Mouse (Mus musculus): ENCODE measurements around the gene Fam69a.

DNA sequence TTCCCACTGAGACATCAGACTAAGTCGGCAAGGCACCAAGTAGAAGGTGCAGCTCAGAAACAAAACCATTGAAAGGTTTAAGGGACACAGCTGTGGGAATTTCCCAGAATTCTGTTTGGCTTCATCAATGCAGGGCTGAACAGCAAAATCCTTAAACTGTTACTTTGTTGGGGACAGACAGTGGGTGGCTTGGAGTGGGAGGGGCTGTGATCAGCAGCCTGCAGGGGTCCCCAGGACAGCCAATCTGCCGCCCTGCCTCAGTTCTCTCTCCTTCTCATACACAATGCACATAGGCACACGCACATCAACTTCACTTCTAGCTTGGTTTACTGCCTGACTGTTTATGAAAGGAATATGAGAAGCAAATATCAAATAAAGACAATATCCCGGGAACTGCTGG is 71.6 kb downstream of the Fam69a start:
- TF ChIP-seq CTCF (IDR thresholded peaks at IDR 0.05; ENCODE audit: extremely low read depth, insufficient read depth, insufficient read length, insufficient replicate concordance) (no peak), POLR2A (IDR thresholded peaks at IDR 0.05; ENCODE audit: low read depth, low read length) (no peak)
